Mouse (Mus musculus): ENCODE measurements around the gene Narfl.

Gene Narfl

DNA sequence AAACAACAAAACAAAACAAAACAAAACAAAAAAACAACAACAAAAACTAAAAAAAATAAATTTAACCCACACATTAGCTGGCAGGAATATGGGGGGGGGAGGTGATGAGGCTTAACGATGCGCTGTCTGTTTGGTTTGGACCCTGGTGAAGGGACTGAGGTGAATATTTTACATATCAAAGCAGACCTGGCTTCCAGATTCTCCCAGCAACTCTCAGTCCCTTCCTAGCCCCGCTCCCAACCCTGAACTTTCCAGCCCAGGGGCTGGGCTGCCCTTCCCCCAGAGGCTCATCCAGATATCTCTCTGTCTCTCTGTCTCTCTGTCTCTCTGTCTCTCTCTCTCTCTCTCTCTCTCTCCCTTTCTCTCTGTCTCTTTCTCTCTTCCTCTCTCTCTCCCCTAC is 11.0 kb upstream of the Narfl start:
- DNase-seq (ENCODE audit: low read depth): no peak

DNA sequence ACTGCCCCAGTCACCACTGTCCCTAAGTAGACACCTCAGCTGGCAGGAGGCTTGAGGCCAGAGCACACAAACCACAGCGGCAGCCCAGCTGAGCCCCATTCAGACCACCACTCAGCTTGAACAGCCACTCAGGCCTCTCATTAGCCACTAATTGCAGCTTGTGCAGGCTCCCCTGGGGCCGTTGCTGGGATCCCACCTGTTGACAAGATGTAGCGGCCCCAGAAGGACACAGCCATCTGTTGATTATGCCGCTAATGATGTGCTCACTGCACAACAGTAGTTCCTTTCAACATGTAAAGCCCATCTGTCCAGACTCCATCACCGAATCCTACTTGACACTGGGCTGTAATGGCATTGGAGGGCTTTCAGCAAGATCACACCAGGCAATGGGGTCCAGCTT is 7.7 kb upstream of the Narfl start:
- DNase-seq (ENCODE audit: low read depth): no peak

DNA sequence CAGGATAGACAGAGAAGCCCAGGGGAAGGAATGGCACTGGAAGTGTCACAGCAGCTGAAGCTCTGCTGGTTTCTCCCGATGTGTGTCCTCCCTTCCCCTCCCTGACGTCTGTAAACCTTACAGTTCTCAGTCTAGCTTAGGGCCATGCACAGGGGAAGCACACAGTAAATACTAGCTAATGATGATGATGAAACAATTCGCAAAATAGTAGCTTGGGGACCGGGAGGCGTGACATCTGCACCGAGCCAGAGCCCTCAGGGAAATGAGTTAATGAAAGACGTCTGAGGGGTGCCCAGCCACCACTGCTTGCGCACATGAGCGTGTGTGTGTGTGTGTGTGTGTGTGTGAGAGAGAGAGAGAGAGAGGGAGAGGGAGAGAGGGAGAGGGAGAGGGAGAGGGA is 4.2 kb upstream of the Narfl start:
- no peak for DNase-seq (ENCODE audit: low read depth)

- no peak for DNase-seq (ENCODE audit: low read depth)
These were observed 1.9 kb downstream of the Narfl start for GRCm38 (mm10) chr17:25775318-25776062.

DNA sequence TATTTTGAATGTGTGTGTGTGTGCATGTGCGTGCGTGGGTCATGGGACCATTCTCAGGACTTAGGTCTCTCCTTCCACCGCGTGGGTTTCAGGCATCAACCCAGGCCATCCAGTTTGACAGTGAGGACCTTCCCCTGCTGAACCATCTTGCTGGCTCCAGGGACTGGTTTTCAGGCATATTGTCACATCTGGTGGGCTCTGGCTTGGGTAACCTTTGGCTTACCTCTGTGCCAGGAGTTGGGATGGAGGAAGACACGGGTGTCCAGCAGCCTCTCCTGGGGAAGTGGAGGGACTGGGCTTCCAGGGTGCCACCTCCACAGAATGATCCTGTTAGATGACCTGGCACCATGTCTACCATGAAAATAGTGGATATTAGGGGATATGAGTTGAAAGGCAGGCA is 4.4 kb downstream of the Narfl start:
- no peak for DNase-seq (ENCODE audit: low read depth)

GRCm38 (mm10) chr17:25781339-25781738 is 7.8 kb downstream of the Narfl start:
- no peak for DNase-seq (ENCODE audit: low read depth)

DNA sequence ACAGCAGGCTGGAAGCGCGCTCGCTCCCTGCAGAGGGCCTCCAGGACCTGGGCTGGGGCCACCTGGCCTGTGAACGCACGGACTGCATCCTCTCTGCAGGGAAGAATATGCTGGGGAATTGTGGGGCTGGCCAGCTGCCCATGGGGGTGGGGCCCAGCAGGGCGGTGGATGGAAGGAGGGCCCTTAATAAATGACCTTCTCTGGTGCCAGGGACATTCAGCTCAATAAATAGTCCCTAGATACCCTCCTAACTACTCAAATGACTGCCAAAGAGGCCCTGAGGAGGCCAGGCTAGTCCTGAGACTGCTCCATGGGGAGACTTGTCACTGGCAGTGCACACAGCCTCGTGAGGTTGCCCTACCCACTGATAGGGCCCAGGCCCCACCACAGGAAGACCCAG is 9.5 kb downstream of the Narfl start:
- no peak for DNase-seq (ENCODE audit: low read depth)

DNA sequence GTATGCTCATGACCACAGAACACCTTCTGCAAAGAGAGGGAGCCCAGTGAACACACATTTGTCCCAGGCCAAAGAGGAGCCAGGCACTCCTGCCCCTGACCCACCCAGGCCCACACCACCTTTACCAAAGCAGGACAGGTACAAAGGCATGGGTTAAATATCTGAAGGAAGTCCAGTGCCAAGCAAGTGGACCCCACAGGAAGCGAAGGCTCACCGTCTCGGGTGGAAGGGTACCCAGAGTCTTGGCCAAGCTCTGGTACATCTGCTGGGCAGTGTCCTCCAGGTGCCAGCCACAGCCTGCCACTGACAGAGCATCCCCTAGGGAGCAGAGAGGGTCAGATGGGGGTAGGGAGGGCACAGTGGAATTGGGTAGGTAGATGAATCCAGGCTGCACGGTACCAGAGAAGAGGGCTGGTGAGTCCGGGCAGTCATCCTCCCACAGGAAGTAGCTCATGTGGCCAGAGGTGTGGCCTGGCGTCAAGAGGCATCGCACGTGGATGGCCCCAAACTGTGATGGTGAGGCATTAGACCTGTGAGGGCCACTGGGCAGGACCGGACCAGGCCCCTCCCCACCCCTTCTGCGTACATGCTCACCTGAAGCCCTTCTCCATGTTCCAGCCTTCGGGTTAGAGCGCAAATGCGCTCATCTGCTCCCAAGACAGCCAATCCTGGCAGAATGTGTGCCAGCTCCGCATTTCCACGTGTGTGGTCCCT is 10.4 kb downstream of the Narfl start:
- no peak for DNase-seq (ENCODE audit: low read depth)

GRCm38 (mm10) chr17:25785281-25785745 is 11.7 kb downstream of the Narfl start, which contains the start of gene Haghl:
Gene Haghl (minus strand): TSS chr17:25785673.
- peak; percentile 88 for DNase-seq (ENCODE audit: low read depth)

DNA sequence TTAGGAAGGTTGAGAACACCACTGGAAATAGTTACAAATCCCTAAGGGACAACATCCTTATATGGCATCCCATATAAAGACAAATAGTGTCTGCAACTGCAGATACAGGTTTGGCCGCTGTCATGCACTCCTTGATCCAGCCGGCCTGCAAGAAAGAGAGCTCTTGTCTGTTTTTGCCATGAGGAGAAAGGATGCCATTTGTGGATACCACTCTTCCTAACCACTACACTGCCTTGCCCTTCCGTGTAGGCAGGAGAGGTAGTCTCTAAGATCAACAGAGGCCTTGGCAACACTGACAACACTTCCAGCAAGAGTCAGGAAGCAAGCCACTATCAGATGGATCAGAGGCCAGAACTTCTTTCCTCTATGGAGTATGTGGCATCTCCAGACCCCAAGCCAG is 12.7 kb downstream of the Narfl start, which contains the start of gene Ccdc78:
Gene Ccdc78 (plus strand): TSS at position 301 of the 400 bp plus-strand sequence.
- DNase-seq (ENCODE audit: low read depth): no peak

DNA sequence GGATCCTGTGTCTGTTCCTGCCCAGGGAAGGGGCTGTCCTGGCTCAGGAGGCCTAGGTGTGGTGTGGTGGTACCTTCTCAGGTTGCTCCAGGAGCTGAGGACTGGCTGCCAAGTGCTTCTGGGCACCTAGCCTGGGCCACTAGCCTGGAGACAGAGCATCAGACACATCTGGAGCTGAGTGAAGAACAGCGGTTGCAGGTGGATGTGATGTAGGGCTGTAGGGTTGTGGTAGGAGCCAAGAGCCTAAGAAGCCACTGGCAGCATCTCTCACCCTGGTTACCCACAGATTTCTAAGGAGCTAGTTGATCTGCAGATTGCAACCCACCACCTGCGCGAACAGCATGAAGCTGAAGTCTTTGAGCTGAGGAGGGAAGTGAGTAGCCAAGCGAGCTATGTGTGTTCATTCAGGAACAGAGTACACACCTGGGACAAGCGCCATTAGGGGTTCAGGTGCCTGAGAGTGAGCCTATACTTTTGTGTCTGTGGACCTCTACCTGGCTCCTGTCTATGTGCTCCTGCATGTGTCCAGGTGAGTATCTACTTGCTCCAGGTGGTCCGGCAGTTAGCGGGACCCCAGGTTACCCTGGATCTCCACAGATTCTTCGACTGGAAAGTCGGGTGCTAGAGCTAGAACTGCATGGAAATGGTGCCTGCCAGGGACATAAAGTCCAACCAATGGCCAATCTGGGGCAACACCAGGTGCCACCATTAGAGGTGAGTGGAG is 13.4 kb downstream of the Narfl start:
- DNase-seq (ENCODE audit: low read depth): no peak

DNA sequence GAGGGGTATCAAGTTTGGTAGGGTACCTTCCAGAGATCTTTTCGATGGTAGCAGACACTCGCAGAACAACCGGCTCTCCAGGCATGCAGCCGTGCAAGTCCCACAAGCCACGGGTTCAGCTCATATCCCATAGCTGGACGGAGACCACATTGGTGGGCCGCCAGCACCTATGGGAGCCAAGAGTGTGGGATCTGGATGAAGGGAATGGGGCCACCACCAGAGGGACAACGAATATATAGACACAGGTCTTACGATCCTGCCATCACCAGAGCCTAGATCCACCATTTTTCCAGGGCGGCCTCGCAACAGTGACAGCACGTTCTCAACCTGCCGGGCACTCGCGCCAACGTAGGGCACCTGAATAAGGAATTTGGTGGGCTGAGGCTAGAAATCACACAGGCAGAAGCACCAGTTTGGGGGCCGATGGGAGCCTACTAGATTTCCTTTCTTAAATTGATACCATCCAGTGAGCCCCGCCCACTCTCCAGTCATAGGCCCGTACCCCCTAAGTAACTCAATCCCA is 17.8 kb downstream of the Narfl start:
- DNase-seq (ENCODE audit: low read depth): no peak

DNA sequence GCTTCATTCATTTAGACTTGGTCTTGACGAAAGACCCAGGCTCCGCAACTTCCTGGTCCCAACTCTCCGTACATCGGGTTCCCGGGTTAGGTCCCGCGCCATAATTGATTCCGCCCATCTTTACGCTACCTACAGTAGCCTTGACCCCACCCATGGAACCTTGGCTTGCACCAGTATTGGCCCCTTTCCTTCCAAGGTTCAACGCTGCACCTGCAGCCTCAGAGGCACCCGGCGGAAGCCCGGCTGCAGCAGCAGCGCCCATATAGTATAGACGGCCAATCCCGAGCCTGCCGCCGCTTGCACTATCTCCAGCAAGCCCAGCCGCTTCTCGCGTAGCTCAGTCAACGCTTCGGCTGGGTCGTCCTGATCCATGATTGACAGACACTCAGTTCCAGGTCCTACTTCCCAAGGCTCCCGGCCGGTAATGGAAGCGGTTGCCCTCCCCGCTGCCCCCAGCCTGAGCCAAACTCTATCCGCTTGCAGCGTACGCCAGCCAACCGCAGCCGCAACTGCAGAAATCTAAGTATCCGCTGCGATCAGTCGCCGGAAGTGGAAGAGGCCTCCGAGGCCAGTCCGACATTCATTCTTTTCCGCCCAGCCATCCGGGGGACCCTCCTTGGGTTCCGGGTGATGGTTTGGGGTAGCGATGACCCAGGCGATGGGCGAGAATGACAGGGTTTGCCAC is 18.4 kb downstream of the Narfl start:
- DNase-seq (ENCODE audit: low read depth): peak; percentile 57

DNA sequence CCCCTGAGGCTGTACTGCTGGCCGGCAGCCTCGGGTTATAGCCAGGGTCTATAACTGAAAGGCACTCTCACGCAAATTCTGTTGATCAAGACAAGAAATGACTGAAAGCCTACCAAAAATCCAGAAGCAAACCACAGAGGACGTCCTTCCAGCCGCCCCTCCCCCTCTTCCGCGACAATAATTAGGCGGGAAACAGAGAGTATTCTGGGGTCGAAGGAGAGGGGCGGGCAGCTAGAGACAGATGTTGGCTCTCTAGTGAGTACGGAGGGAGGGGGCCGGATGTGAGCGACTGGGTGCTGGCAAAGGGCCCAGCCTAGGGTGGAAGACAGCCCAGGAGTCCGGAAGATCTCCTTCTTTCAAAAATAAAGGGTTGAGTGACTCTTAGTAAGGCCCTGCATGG is 19.0 kb downstream of the Narfl start, which contains the start of gene Fam173a:
Gene Fam173a (minus strand): TSS at position 287 of the 400 bp plus-strand sequence.
- DNase-seq (ENCODE audit: low read depth): no peak

GRCm38 (mm10) chr17:25794197-25794596 is 20.6 kb downstream of the Narfl start:
- no peak for DNase-seq (ENCODE audit: low read depth)

DNA sequence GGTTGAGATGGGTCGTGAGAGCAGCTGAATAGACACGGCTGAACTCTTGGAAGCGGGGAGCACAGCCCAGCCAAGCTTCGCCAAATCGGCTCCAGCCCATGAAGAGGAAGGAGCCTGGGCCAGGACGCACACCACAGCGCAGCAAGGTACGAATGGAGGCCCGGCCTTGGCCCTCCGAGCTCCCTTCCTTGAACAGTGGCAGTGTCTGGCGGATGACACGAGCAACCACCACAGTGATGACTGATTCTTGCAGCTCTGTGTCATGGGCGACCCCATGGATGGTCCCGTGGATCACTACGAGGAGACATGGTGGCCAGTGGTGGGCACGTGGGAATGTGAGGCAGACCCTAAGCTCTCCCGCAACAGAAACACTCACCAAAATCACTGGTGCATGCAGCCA is 21.4 kb downstream of the Narfl start:
- no peak for DNase-seq (ENCODE audit: low read depth)

GRCm38 (mm10) chr17:25795609-25796092 is 22.1 kb downstream of the Narfl start, which contains the start of gene AC134908.4:
Gene AC134908.4 (minus strand): TSS chr17:25795659.
- DNase-seq (ENCODE audit: low read depth): no peak

DNA sequence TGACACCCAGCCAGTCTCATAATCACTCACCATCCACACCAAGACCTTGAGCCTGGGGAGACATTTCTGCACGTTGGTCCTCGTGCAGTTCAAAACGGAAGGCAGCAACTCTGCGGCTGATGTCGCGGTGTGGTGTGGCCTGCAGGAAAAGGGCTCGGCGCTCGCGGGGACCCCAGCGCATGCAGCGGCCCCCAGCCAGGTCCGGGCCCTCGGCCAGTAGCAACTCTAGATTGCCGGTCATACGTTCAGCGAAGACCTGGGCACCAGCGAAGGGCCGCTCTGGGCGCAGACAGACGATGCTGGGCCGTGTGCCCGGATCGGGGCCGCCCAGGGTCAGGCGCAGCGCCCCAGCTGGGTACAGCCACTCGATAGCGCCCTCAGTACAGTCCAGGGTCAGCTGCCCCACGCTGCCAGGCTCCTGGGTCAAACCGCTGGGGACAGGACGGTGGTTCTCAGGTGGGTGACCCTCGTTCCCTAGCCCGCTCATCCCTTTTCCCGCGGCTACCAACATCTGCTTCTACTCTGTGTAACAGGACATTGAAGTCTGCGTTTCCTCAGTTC is 22.7 kb downstream of the Narfl start:
- DNase-seq (ENCODE audit: low read depth): no peak

- peak; percentile 26 for DNase-seq (ENCODE audit: low read depth)
These were observed 23.4 kb downstream of the Narfl start, which contains the start of gene Metrn for GRCm38 (mm10) chr17:25796951-25797369. Gene Metrn (minus strand): TSS chr17:25797136.

GRCm38 (mm10) chr17:25801029-25801428 is 27.5 kb downstream of the Narfl start:
- peak; percentile 28 for DNase-seq (ENCODE audit: low read depth)

Measured in fibroblast of lung, adult 2 months (primary cell).